ENCODE assay signal across 11 mouse cellular contexts in genomic region chr3:89187690-89188477, GRCm38 (mm10). TPM values are rescaled to one million over a fixed set of nuclear protein-coding genes. Genes with fewer than 3 reads are reported as not detected.
A peak's percentile ranks its signal among the peaks of the same experiment; 100 is the strongest.
DNase-seq lines count a peak whose midpoint lies in the region; ATAC-seq lines count a peak whose summit lies in the region.
"Had no signal": no experiment of that assay in that cellular context is flagged by ENCODE, and none has a peak within 500 bp of the region (broad histone marks: within the 10 kb centered on the region; RNA-seq: fewer than 3 reads in every experiment).

No protein-coding gene starts in this region.

- H3K4me1 ChIP-seq in kidney, embryonic 14.5 days (ENCODE audit: control insufficient read depth, insufficient read depth, low read length): peaks cover 43% of the 10 kb centered on the region
- peaks cover 71% of the 10 kb centered on the region for H3K4me1 ChIP-seq in megakaryocyte, embryonic 14.5 days

- no peak for DNase-seq in kidney, adult 8-10 months
- DNase-seq in B cell, adult 2 months: peak; percentile 26 to 35
- peak; percentile 35 to 39 for DNase-seq in CD8-positive naive resting alpha-beta T cell, adult 2 months (ENCODE audit: low read depth in 2 of 2, low spot score in 2 of 2)
- no peak for DNase-seq in lung, adult 18-20 months
- DNase-seq in right cerebral cortex, postnatal 25 days: no peak
- DNase-seq in adrenal gland, postnatal 4 days (ENCODE audit: low spot score in 2 of 2): no peak
- DNase-seq: cerebellum, adult 8-10 months; left cerebral cortex, postnatal 4 days; lung, postnatal 14 days had no signal

- WGBS in kidney, embryonic 14.5 days: 67% methylated on average over 18 of the region's 18 CpGs

- no peak for ATAC-seq in kidney, embryonic 14.5 days (ENCODE audit: low FRiP score, low TSS enrichment)

- H3K27ac ChIP-seq in kidney, embryonic 14.5 days (ENCODE audit: low read depth, low read length): peak overlapping the region; percentile 55; the same call in 1 of the 2 replicates

- peaks cover 9% of the 10 kb centered on the region for H3K36me3 ChIP-seq in kidney, embryonic 14.5 days (ENCODE audit: control insufficient read depth, insufficient read depth, low read length)
- peaks cover 41% of the 10 kb centered on the region for H3K36me3 ChIP-seq in megakaryocyte, embryonic 14.5 days (replicated peaks; ENCODE audit: low read length)

- H3K4me3 ChIP-seq in kidney, embryonic 14.5 days (ENCODE audit: low read length): no peak overlapping the region
- H3K4me3 ChIP-seq in megakaryocyte, embryonic 14.5 days (replicated peaks): peak overlapping the region; percentile 8

- H3K9ac ChIP-seq in kidney, embryonic 14.5 days (ENCODE audit: low read depth, low read length): no peak overlapping the region

- H3K27me3 ChIP-seq in kidney, embryonic 14.5 days (ENCODE audit: control insufficient read depth, insufficient read depth, low read length): no peaks in the 10 kb centered on the region
- no peaks in the 10 kb centered on the region for H3K27me3 ChIP-seq in megakaryocyte, embryonic 14.5 days (replicated peaks)

- H3K9me3 ChIP-seq in kidney, embryonic 14.5 days (ENCODE audit: control insufficient read depth, low read length): no peaks in the 10 kb centered on the region
- no peaks in the 10 kb centered on the region for H3K9me3 ChIP-seq in megakaryocyte, embryonic 14.5 days

- H3K4me2 ChIP-seq in kidney, embryonic 14.5 days (replicated peaks; ENCODE audit: low read depth, low read length): peak overlapping the region; percentile 18; the same call in 1 of the 2 replicates

RNA-seq across cellular contexts. Expression of gene Fam189b, which starts 4.9 kb away (rescaled TPM):
- polyA plus RNA-seq in kidney, embryonic 14.5 days (2014; fragmentation: Nextera tagmentation; extraction: Ambion mirVana): 34.5 and 49.3 TPM in 2 replicates
- 23.3 and 39.8 TPM in 2 replicates for polyA plus RNA-seq in megakaryocyte, embryonic 14.5 days (2012; ENCODE audit: insufficient read depth, low replicate concordance)
- total RNA-seq in adrenal gland, postnatal 4 days (2021): 10 to 100 TPM; 27.2 to 34.1 TPM

RNA-seq across cellular contexts. Expression of gene Scamp3, which starts 10.6 kb away (rescaled TPM):
- polyA plus RNA-seq in kidney, embryonic 14.5 days (2014; fragmentation: Nextera tagmentation; extraction: Ambion mirVana): 84.6 and 107 TPM in 2 replicates
- polyA plus RNA-seq in megakaryocyte, embryonic 14.5 days (2012; ENCODE audit: insufficient read depth, low replicate concordance): 180 and 256 TPM in 2 replicates
- total RNA-seq in adrenal gland, postnatal 4 days (2021): 100 to 1,000 TPM; 114 to 122 TPM

RNA-seq across cellular contexts. Expression of gene Gba, which starts 14.8 kb away (rescaled TPM):
- polyA plus RNA-seq in kidney, embryonic 14.5 days (2014; fragmentation: Nextera tagmentation; extraction: Ambion mirVana): 32.0 and 37.4 TPM in 2 replicates
- polyA plus RNA-seq in megakaryocyte, embryonic 14.5 days (2012; ENCODE audit: insufficient read depth, low replicate concordance): 8.5 and 10.8 TPM in 2 replicates
- 10 to 100 TPM; 60.8 to 61.2 TPM for total RNA-seq in adrenal gland, postnatal 4 days (2021)

RNA-seq across cellular contexts. Expression of gene Clk2, which starts 23.3 kb away (rescaled TPM):
- polyA plus RNA-seq in kidney, embryonic 14.5 days (2014; fragmentation: Nextera tagmentation; extraction: Ambion mirVana): 33.8 and 35.1 TPM in 2 replicates
- 12.9 and 13.3 TPM in 2 replicates for polyA plus RNA-seq in megakaryocyte, embryonic 14.5 days (2012; ENCODE audit: insufficient read depth, low replicate concordance)
- total RNA-seq in adrenal gland, postnatal 4 days (2021): 100 to 1,000 TPM; 103 TPM

RNA-seq across cellular contexts. Expression of gene Thbs3, which starts 27.1 kb away (rescaled TPM):
- polyA plus RNA-seq in kidney, embryonic 14.5 days (2014; fragmentation: Nextera tagmentation; extraction: Ambion mirVana): 12.5 and 13.2 TPM in 2 replicates
- polyA plus RNA-seq in megakaryocyte, embryonic 14.5 days (2012; ENCODE audit: insufficient read depth, low replicate concordance): 0.07 TPM in 1 of 2 replicates, not detected in the other
- total RNA-seq in adrenal gland, postnatal 4 days (2021): 10 to 100 TPM; 31.1 to 36.7 TPM

Comparison
In these comparisons a context has a peak if more than half of its experiments do, and no peak if none do; other contexts are left out.
1. DNase-seq: peak in B cell, adult 2 months (2 of 2) and CD8-positive naive resting alpha-beta T cell, adult 2 months (2 of 2); none in kidney, adult 8-10 months (0 of 2), lung, adult 18-20 months (0 of 2), right cerebral cortex, postnatal 25 days (single experiment) and adrenal gland, postnatal 4 days (0 of 2).